12 mouse cellular contexts compared by ENCODE assay signal in genomic region chr17:49824142-49824840, GRCm38 (mm10).
DNase-seq lines count a peak whose midpoint lies in the region; ATAC-seq and TF ChIP-seq lines count a peak whose summit lies in the region.
"Had no signal": no experiment of that assay in that cellular context is flagged by ENCODE, and none has a peak within 500 bp of the region (broad histone marks: within the 10 kb centered on the region; RNA-seq: fewer than 3 reads in every experiment).

No protein-coding gene starts in this region.

- no peak overlapping the region for H3K27ac ChIP-seq in hindbrain, postnatal 0 days
- H3K27ac ChIP-seq in hindbrain, embryonic 11.5 days (ENCODE audit: low read depth, low read length), result no peak overlapping the region
- H3K27ac ChIP-seq in heart, postnatal 0 days (ENCODE audit: low read depth), result peak overlapping the region; percentile 31
- H3K27ac ChIP-seq in limb, embryonic 10.5 days, result peak overlapping the region; percentile 71
- no peak overlapping the region for H3K27ac ChIP-seq in kidney, embryonic 16.5 days (ENCODE audit: low read length)
- no peak overlapping the region for H3K27ac ChIP-seq in intestine, embryonic 16.5 days (ENCODE audit: low read length)
- H3K27ac ChIP-seq: limb, embryonic 15.5 days; midbrain, embryonic 10.5 days had no signal

- TF ChIP-seq EP300 in heart, postnatal 0 days (IDR thresholded peaks at IDR 0.05; ENCODE audit: low read depth), result no peak

- H3K4me1 ChIP-seq in hindbrain, postnatal 0 days (ENCODE audit: insufficient read depth, low read length), result no peaks in the 10 kb centered on the region; the same call in 1 of the 2 replicates
- no peaks in the 10 kb centered on the region for H3K4me1 ChIP-seq in hindbrain, embryonic 11.5 days (replicated peaks; ENCODE audit: control insufficient read depth, insufficient read depth, low read length)
- H3K4me1 ChIP-seq in heart, postnatal 0 days (ENCODE audit: control insufficient read depth, insufficient read depth), result peaks cover 21% of the 10 kb centered on the region; the same call in 1 of the 2 replicates
- H3K4me1 ChIP-seq in limb, embryonic 10.5 days, result peaks cover 28% of the 10 kb centered on the region
- no peaks in the 10 kb centered on the region for H3K4me1 ChIP-seq in kidney, embryonic 16.5 days (ENCODE audit: insufficient read depth, low read length)
- H3K4me1 ChIP-seq in intestine, embryonic 16.5 days (ENCODE audit: control insufficient read depth, insufficient read depth, low read length), result no peaks in the 10 kb centered on the region
- H3K4me1 ChIP-seq: limb, embryonic 15.5 days; midbrain, embryonic 10.5 days had no signal

- no peaks in the 10 kb centered on the region for H3K36me3 ChIP-seq in hindbrain, postnatal 0 days (ENCODE audit: insufficient read depth, low read length)
- H3K36me3 ChIP-seq in hindbrain, embryonic 11.5 days (ENCODE audit: control insufficient read depth, insufficient read depth, low read length), result no peaks in the 10 kb centered on the region
- H3K36me3 ChIP-seq in heart, postnatal 0 days (replicated peaks; ENCODE audit: control insufficient read depth, insufficient read depth, low read length), result no peaks in the 10 kb centered on the region
- no peaks in the 10 kb centered on the region for H3K36me3 ChIP-seq in limb, embryonic 10.5 days
- H3K36me3 ChIP-seq in kidney, embryonic 16.5 days (ENCODE audit: insufficient read depth, low read length), result no peaks in the 10 kb centered on the region
- H3K36me3 ChIP-seq in intestine, embryonic 16.5 days (ENCODE audit: control insufficient read depth, insufficient read depth, low read length), result no peaks in the 10 kb centered on the region
- H3K36me3 ChIP-seq: limb, embryonic 15.5 days; midbrain, embryonic 10.5 days had no signal

- no peak for TF ChIP-seq CTCF in hindbrain, postnatal 0 days (IDR thresholded peaks at IDR 0.05; ENCODE audit: low read depth)
- no peak for TF ChIP-seq CTCF in heart, postnatal 0 days (IDR thresholded peaks at IDR 0.05; ENCODE audit: low read depth)

- no peak overlapping the region for H3K4me2 ChIP-seq in hindbrain, postnatal 0 days (ENCODE audit: low read depth, low read length)
- H3K4me2 ChIP-seq in hindbrain, embryonic 11.5 days (replicated peaks; ENCODE audit: low read depth, low read length), result no peak overlapping the region
- no peak overlapping the region for H3K4me2 ChIP-seq in heart, postnatal 0 days (ENCODE audit: low read depth, low read length)
- H3K4me2 ChIP-seq in kidney, embryonic 16.5 days (replicated peaks; ENCODE audit: low read depth, low read length), result no peak overlapping the region
- no peak overlapping the region for H3K4me2 ChIP-seq in intestine, embryonic 16.5 days (ENCODE audit: low read depth, low read length)
- H3K4me2 ChIP-seq: limb, embryonic 15.5 days had no signal

- DNase-seq in hindbrain, postnatal 0 days (ENCODE audit: low spot score), result peak; percentile 36
- DNase-seq in hindbrain, embryonic 11.5 days (ENCODE audit: low spot score), result no peak
- peak; percentile 53 for DNase-seq in cerebellum, adult 8-10 months
- DNase-seq in heart, postnatal 0 days (ENCODE audit: low spot score), result no peak
- DNase-seq in limb, embryonic 10.5 days (ENCODE audit: low spot score), result no peak
- no peak for DNase-seq in embryo, embryonic 9.5 days (ENCODE audit: extremely low spot score)
- DNase-seq: embryo, embryonic 11 days; kidney, adult 9 months had no signal

- peak; percentile 49; the same call in 1 of the 2 replicates for ATAC-seq in hindbrain, postnatal 0 days
- no peak for ATAC-seq in hindbrain, embryonic 11.5 days (ENCODE audit: low FRiP score)
- ATAC-seq in heart, postnatal 0 days (ENCODE audit: insufficient read depth, low read depth), result 0 out of 2 replicates have a peak, but pooled peaks have one; percentile 36
- no peak for ATAC-seq in kidney, embryonic 16.5 days (ENCODE audit: low FRiP score, low TSS enrichment)
- ATAC-seq in intestine, embryonic 16.5 days, result no peak

- WGBS in hindbrain, postnatal 0 days, result 51% methylated on average over 6 of the region's 6 CpGs
- WGBS in hindbrain, embryonic 11.5 days, result 60% methylated on average over 6 of the region's 6 CpGs
- 24% methylated on average over 6 of the region's 6 CpGs for WGBS in heart, postnatal 0 days
- 37% methylated on average over 6 of the region's 6 CpGs for WGBS in limb, embryonic 10.5 days
- 56% methylated on average over 6 of the region's 6 CpGs for WGBS in kidney, embryonic 16.5 days
- 61% methylated on average over 6 of the region's 6 CpGs for WGBS in intestine, embryonic 16.5 days

- no peaks in the 10 kb centered on the region for H3K27me3 ChIP-seq in hindbrain, postnatal 0 days (ENCODE audit: insufficient read depth, low read length)
- peaks cover 2% of the 10 kb centered on the region; the same call in 1 of the 2 replicates for H3K27me3 ChIP-seq in hindbrain, embryonic 11.5 days (ENCODE audit: control insufficient read depth, insufficient read depth, low read length)
- no peaks in the 10 kb centered on the region for H3K27me3 ChIP-seq in heart, postnatal 0 days (ENCODE audit: control insufficient read depth, insufficient read depth, low read length)
- no peaks in the 10 kb centered on the region for H3K27me3 ChIP-seq in limb, embryonic 10.5 days (ENCODE audit: low read depth, poor library complexity, severe bottlenecking)
- no peaks in the 10 kb centered on the region for H3K27me3 ChIP-seq in kidney, embryonic 16.5 days (ENCODE audit: insufficient read depth, low read length)
- no peaks in the 10 kb centered on the region for H3K27me3 ChIP-seq in intestine, embryonic 16.5 days (replicated peaks; ENCODE audit: control insufficient read depth, insufficient read depth, low read length)
- H3K27me3 ChIP-seq: limb, embryonic 15.5 days had no signal

- no peak overlapping the region for H3K9ac ChIP-seq in hindbrain, postnatal 0 days (replicated peaks; ENCODE audit: low read length)
- H3K9ac ChIP-seq in hindbrain, embryonic 11.5 days (ENCODE audit: low read depth, low read length), result no peak overlapping the region
- no peak overlapping the region for H3K9ac ChIP-seq in heart, postnatal 0 days (replicated peaks; ENCODE audit: low read depth, low read length)
- H3K9ac ChIP-seq in kidney, embryonic 16.5 days (replicated peaks; ENCODE audit: low read length), result no peak overlapping the region
- no peak overlapping the region for H3K9ac ChIP-seq in intestine, embryonic 16.5 days (ENCODE audit: low read depth, low read length)
- H3K9ac ChIP-seq: limb, embryonic 15.5 days had no signal

- H3K4me3 ChIP-seq in hindbrain, postnatal 0 days (ENCODE audit: low read length), result no peak overlapping the region
- no peak overlapping the region for H3K4me3 ChIP-seq in hindbrain, embryonic 11.5 days (ENCODE audit: low read depth, low read length)
- H3K4me3 ChIP-seq in heart, postnatal 0 days (ENCODE audit: low read depth, low read length), result no peak overlapping the region
- H3K4me3 ChIP-seq in limb, embryonic 10.5 days, result no peak overlapping the region
- no peak overlapping the region for H3K4me3 ChIP-seq in kidney, embryonic 16.5 days (ENCODE audit: low read length)
- H3K4me3 ChIP-seq in intestine, embryonic 16.5 days (ENCODE audit: low read length), result no peak overlapping the region
- H3K4me3 ChIP-seq: limb, embryonic 15.5 days; midbrain, embryonic 10.5 days had no signal

- no peaks in the 10 kb centered on the region; the same call in 1 of the 2 replicates for H3K9me3 ChIP-seq in hindbrain, postnatal 0 days (ENCODE audit: low read length)
- H3K9me3 ChIP-seq in hindbrain, embryonic 11.5 days (ENCODE audit: control insufficient read depth, low read length), result no peaks in the 10 kb centered on the region
- H3K9me3 ChIP-seq in heart, postnatal 0 days (replicated peaks; ENCODE audit: control insufficient read depth, low read length), result no peaks in the 10 kb centered on the region
- no peaks in the 10 kb centered on the region for H3K9me3 ChIP-seq in limb, embryonic 10.5 days (replicated peaks)
- no peaks in the 10 kb centered on the region for H3K9me3 ChIP-seq in kidney, embryonic 16.5 days (ENCODE audit: low read length)
- no peaks in the 10 kb centered on the region for H3K9me3 ChIP-seq in intestine, embryonic 16.5 days (ENCODE audit: control insufficient read depth, low read length)
- H3K9me3 ChIP-seq: limb, embryonic 15.5 days; midbrain, embryonic 10.5 days had no signal

Comparison
In these comparisons a context has a peak if more than half of its experiments do, and no peak if none do; other contexts are left out.
1. ATAC-seq: peak in hindbrain, postnatal 0 days (single experiment) and heart, postnatal 0 days (single experiment); none in hindbrain, embryonic 11.5 days (single experiment), kidney, embryonic 16.5 days (single experiment) and intestine, embryonic 16.5 days (single experiment).
2. DNase-seq: peak in hindbrain, postnatal 0 days (single experiment) and cerebellum, adult 8-10 months (single experiment); none in hindbrain, embryonic 11.5 days (single experiment), heart, postnatal 0 days (single experiment), limb, embryonic 10.5 days (single experiment) and embryo, embryonic 9.5 days (single experiment).
3. H3K27ac ChIP-seq: peak in heart, postnatal 0 days (single experiment) and limb, embryonic 10.5 days (single experiment); none in hindbrain, postnatal 0 days (single experiment), hindbrain, embryonic 11.5 days (single experiment), kidney, embryonic 16.5 days (single experiment) and intestine, embryonic 16.5 days (single experiment).